ENCODE assay signal across 9 mouse cellular contexts in the genomic region with DNA sequence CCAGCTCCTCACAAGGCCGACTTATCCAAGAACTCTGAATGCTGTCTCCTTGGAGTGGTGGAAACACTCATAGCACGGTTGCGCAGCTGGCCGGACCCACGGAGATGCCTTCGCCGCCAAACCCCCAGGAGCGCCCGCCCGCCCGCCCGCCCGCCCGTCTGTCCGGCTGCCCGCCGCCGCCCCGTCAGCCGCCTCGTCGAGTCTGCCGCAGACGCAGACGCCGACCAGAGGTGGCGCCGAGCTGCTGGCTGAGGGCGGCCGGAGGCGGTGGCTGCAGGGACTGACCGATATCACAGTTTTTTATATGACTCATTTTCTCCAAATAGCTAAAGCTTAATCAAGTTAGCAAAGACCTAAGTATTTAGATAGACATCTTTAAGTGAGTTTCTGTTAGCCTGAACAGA. TPM values are rescaled to one million over a fixed set of nuclear protein-coding genes. Genes with fewer than 3 reads are reported as not detected.
DNase-seq lines count a peak whose midpoint lies in the region; ATAC-seq and TF ChIP-seq lines count a peak whose summit lies in the region.
"Had no signal": no experiment of that assay in that cellular context is flagged by ENCODE, and none has a peak within 500 bp of the region (broad histone marks: within the 10 kb centered on the region; RNA-seq: fewer than 3 reads in every experiment).

No protein-coding gene starts in this region.

- H3K9ac ChIP-seq in embryonic facial prominence, embryonic 14.5 days (ENCODE audit: low read depth, low read length) = no peak overlapping the region; the same call in 1 of the 2 replicates
- H3K9ac ChIP-seq in heart, postnatal 0 days (replicated peaks; ENCODE audit: low read depth, low read length) = no peak overlapping the region
- H3K9ac ChIP-seq in lung, postnatal 0 days (replicated peaks; ENCODE audit: low read depth) = no peak overlapping the region

- H3K27me3 ChIP-seq in embryonic facial prominence, embryonic 14.5 days (replicated peaks; ENCODE audit: control insufficient read depth, insufficient read depth, low read length) = peaks cover 7% of the 10 kb centered on the region; the same call in 1 of the 2 replicates
- no peaks in the 10 kb centered on the region for H3K27me3 ChIP-seq in heart, postnatal 0 days (ENCODE audit: control insufficient read depth, insufficient read depth, low read length)
- H3K27me3 ChIP-seq in lung, postnatal 0 days (replicated peaks; ENCODE audit: insufficient read depth, low read length) = no peaks in the 10 kb centered on the region
- H3K27me3 ChIP-seq: CH12.LX had no signal

- H3K4me3 ChIP-seq in layer of hippocampus, adult 2 months = no peak overlapping the region; the same call in 1 of the 2 replicates
- peak overlapping the region; percentile 36 for H3K4me3 ChIP-seq in embryonic facial prominence, embryonic 14.5 days (ENCODE audit: low read depth, low read length)
- H3K4me3 ChIP-seq in heart, postnatal 0 days (ENCODE audit: low read depth, low read length) = peak overlapping the region; percentile 31
- peak overlapping the region; percentile 5; the same call in 1 of the 2 replicates for H3K4me3 ChIP-seq in lung, postnatal 0 days (ENCODE audit: low read depth, low read length)

- H3K4me1 ChIP-seq in embryonic facial prominence, embryonic 14.5 days (ENCODE audit: control insufficient read depth, insufficient read depth, low read length) = no peaks in the 10 kb centered on the region
- H3K4me1 ChIP-seq in heart, postnatal 0 days (ENCODE audit: control insufficient read depth, insufficient read depth) = no peaks in the 10 kb centered on the region
- H3K4me1 ChIP-seq in lung, postnatal 0 days (ENCODE audit: insufficient read depth, low read depth, low read length) = no peaks in the 10 kb centered on the region

- no peak overlapping the region for H3K27ac ChIP-seq in layer of hippocampus, adult 2 months
- no peak overlapping the region for H3K27ac ChIP-seq in embryonic facial prominence, embryonic 14.5 days (replicated peaks; ENCODE audit: low read depth, low read length)
- no peak overlapping the region for H3K27ac ChIP-seq in heart, postnatal 0 days (ENCODE audit: low read depth)
- H3K27ac ChIP-seq in lung, postnatal 0 days (ENCODE audit: low read length) = no peak overlapping the region

- H3K4me2 ChIP-seq in embryonic facial prominence, embryonic 14.5 days (ENCODE audit: low read depth, low read length) = peak overlapping the region; percentile 55
- peak overlapping the region; percentile 55 for H3K4me2 ChIP-seq in heart, postnatal 0 days (ENCODE audit: low read depth, low read length)
- peak overlapping the region; percentile 56 for H3K4me2 ChIP-seq in lung, postnatal 0 days (replicated peaks; ENCODE audit: low read depth, low read length)

- peak; percentile 53 for TF ChIP-seq CTCF in layer of hippocampus, adult 2 months (conservative IDR thresholded peaks at IDR 0.05)
- TF ChIP-seq CTCF in heart, postnatal 0 days (IDR thresholded peaks at IDR 0.05; ENCODE audit: low read depth) = peak; percentile 29; the same call in 1 of the 2 replicates
- peak; percentile 52 for TF ChIP-seq CTCF in lung, postnatal 0 days (IDR thresholded peaks at IDR 0.05)

- no peaks in the 10 kb centered on the region for H3K9me3 ChIP-seq in embryonic facial prominence, embryonic 14.5 days (ENCODE audit: control insufficient read depth, low read length)
- H3K9me3 ChIP-seq in heart, postnatal 0 days (replicated peaks; ENCODE audit: control insufficient read depth, low read length) = no peaks in the 10 kb centered on the region
- no peaks in the 10 kb centered on the region for H3K9me3 ChIP-seq in lung, postnatal 0 days (ENCODE audit: low read length)

- H3K36me3 ChIP-seq in embryonic facial prominence, embryonic 14.5 days (ENCODE audit: control insufficient read depth, insufficient read depth, low read length) = no peaks in the 10 kb centered on the region
- no peaks in the 10 kb centered on the region for H3K36me3 ChIP-seq in heart, postnatal 0 days (replicated peaks; ENCODE audit: control insufficient read depth, insufficient read depth, low read length)
- H3K36me3 ChIP-seq in lung, postnatal 0 days (ENCODE audit: insufficient read depth, low read length) = no peaks in the 10 kb centered on the region

- peak; percentile 44; the same call in 1 of the 2 replicates for ATAC-seq in embryonic facial prominence, embryonic 14.5 days (ENCODE audit: low read depth)
- ATAC-seq in heart, postnatal 0 days (ENCODE audit: insufficient read depth, low read depth) = no peak
- ATAC-seq in lung, postnatal 0 days = peak; percentile 82

- no peak for TF ChIP-seq EP300 in heart, postnatal 0 days (IDR thresholded peaks at IDR 0.05; ENCODE audit: low read depth)
- no peak for TF ChIP-seq EP300 in lung, postnatal 0 days (IDR thresholded peaks at IDR 0.05)

- DNase-seq in layer of hippocampus, adult 2 months (ENCODE audit: low spot score in 2 of 2) = no peak
- DNase-seq in layer of hippocampus, adult 9-11 months = no peak
- DNase-seq in embryonic facial prominence, embryonic 14.5 days (ENCODE audit: low spot score) = peak; percentile 13
- peak; percentile 30 for DNase-seq in heart, postnatal 0 days (ENCODE audit: low spot score)
- DNase-seq in kidney, postnatal 10 days = peak; percentile 68
- peak; percentile 77 for DNase-seq in lung, postnatal 0 days (ENCODE audit: low spot score)
- DNase-seq in right cerebral cortex, adult 2 months (ENCODE audit: low spot score in 2 of 2) = peak; percentile 9 to 23
- no peak for DNase-seq in spleen, adult 12 weeks (ENCODE audit: low spot score)

- WGBS in embryonic facial prominence, embryonic 14.5 days = under 1% methylated on average over 25 of the region's 32 CpGs
- under 1% methylated on average over 32 of the region's 32 CpGs for WGBS in heart, postnatal 0 days
- WGBS in lung, postnatal 0 days = 0% methylated on average over 17 of the region's 32 CpGs

RNA-seq across cellular contexts. Expression of a gene that starts 13.1 kb away (rescaled TPM):
- total RNA-seq in layer of hippocampus, adult 2 months (2021) = 1 to 10 TPM; 2.1 to 3.5 TPM
- 0.46 and 1.1 TPM in 2 replicates for polyA plus RNA-seq in embryonic facial prominence, embryonic 14.5 days (2014; fragmentation: Nextera tagmentation; extraction: Ambion mirVana)
- total RNA-seq in heart, postnatal 0 days (2014; rRNA removed; ENCODE audit: low replicate concordance) = 1.0 and 2.3 TPM in 2 replicates
- polyA plus RNA-seq in heart, postnatal 0 days (2015; fragmentation: Nextera tagmentation; extraction: Ambion mirVana) = 1.7 and 1.9 TPM in 2 replicates
- 1.3 and 1.5 TPM in 2 replicates for polyA plus RNA-seq in lung, postnatal 0 days (2015; fragmentation: Nextera tagmentation; extraction: Ambion mirVana)

RNA-seq across cellular contexts. Expression of a gene that starts 50.2 kb away (rescaled TPM):
- 10 to 100 TPM; 15.5 to 23.8 TPM for total RNA-seq in layer of hippocampus, adult 2 months (2021)
- 39.7 and 41.5 TPM in 2 replicates for polyA plus RNA-seq in embryonic facial prominence, embryonic 14.5 days (2014; fragmentation: Nextera tagmentation; extraction: Ambion mirVana)
- 42.7 and 72.9 TPM in 2 replicates for total RNA-seq in heart, postnatal 0 days (2014; rRNA removed; ENCODE audit: low replicate concordance)
- 28.5 and 29.6 TPM in 2 replicates for polyA plus RNA-seq in heart, postnatal 0 days (2015; fragmentation: Nextera tagmentation; extraction: Ambion mirVana)
- 26.5 and 29.0 TPM in 2 replicates for polyA plus RNA-seq in lung, postnatal 0 days (2015; fragmentation: Nextera tagmentation; extraction: Ambion mirVana)

Comparison
In these comparisons a context has a peak if more than half of its experiments do, and no peak if none do; other contexts are left out.
1. DNase-seq: peak in embryonic facial prominence, embryonic 14.5 days (single experiment), heart, postnatal 0 days (single experiment), kidney, postnatal 10 days (single experiment), lung, postnatal 0 days (single experiment) and right cerebral cortex, adult 2 months (2 of 2); none in layer of hippocampus, adult 2 months (0 of 2), layer of hippocampus, adult 9-11 months (single experiment) and spleen, adult 12 weeks (single experiment).
2. Peak in every context shown above with its lines, with median percentiles within 50 percentile points of each other: CTCF ChIP-seq and H3K4me2 ChIP-seq.